Mouse (Mus musculus): ENCODE results near the gene Rdh13.

DNA sequence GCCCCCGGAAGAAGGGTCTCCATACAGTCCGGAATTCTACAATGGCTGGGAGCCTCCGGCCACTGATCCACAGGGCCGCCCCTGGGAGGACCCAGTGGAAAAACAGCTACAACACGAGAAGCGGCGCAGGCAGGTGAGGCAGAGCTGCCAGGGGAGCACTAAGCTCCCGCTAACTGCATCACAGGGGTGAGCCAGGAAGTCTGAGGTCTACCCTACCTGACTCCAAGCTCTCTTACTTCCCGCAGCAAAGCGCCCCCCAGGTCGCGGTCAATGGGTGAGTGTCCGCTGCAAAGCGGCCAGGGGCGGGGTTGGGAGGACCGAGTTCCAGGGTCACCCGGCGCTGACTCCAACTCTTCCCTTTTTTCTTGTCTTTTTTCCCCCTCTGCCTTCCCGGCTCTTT lies 28.5 kb upstream of the Rdh13 start:
- no peak for TF ChIP-seq UBTF (IDR thresholded peaks at IDR 0.05; ENCODE audit: low read depth, low read length)
- TF ChIP-seq JUND (conservative IDR thresholded peaks at IDR 0.05; ENCODE audit: low read depth, low read length), result no peak
